In genomic region chr7:45175929-45176328, GRCm38 (mm10) we compare ENCODE assay signal across 11 mouse cellular contexts. TPM values are rescaled to one million over a fixed set of nuclear protein-coding genes. Genes with fewer than 3 reads are reported as not detected.
DNase-seq lines count a peak whose midpoint lies in the region; ATAC-seq lines count a peak whose summit lies in the region.
"Had no signal": no experiment of that assay in that cellular context is flagged by ENCODE, and none has a peak within 500 bp of the region (broad histone marks: within the 10 kb centered on the region; RNA-seq: fewer than 3 reads in every experiment).

No protein-coding gene starts in this region.

- no peaks in the 10 kb centered on the region for H3K36me3 ChIP-seq in hindbrain, embryonic 10.5 days
- H3K36me3 ChIP-seq in hindbrain, embryonic 11.5 days (ENCODE audit: control insufficient read depth, insufficient read depth, low read length), result no peaks in the 10 kb centered on the region
- H3K36me3 ChIP-seq in embryonic facial prominence, embryonic 12.5 days, result no peaks in the 10 kb centered on the region
- no peaks in the 10 kb centered on the region for H3K36me3 ChIP-seq in hindbrain, embryonic 12.5 days
- no peaks in the 10 kb centered on the region for H3K36me3 ChIP-seq in midbrain, embryonic 14.5 days (ENCODE audit: control insufficient read depth, insufficient read depth, low read length)

- H3K27me3 ChIP-seq in hindbrain, embryonic 10.5 days (ENCODE audit: insufficient read depth, poor library complexity, severe bottlenecking), result peaks cover 99% of the 10 kb centered on the region
- peaks cover 76% of the 10 kb centered on the region for H3K27me3 ChIP-seq in hindbrain, embryonic 11.5 days (ENCODE audit: control insufficient read depth, insufficient read depth, low read length)
- H3K27me3 ChIP-seq in embryonic facial prominence, embryonic 12.5 days, result peaks cover 91% of the 10 kb centered on the region
- H3K27me3 ChIP-seq in hindbrain, embryonic 12.5 days, result peaks cover 96% of the 10 kb centered on the region
- H3K27me3 ChIP-seq in midbrain, embryonic 14.5 days (ENCODE audit: control insufficient read depth, insufficient read depth, low read length), result peaks cover 71% of the 10 kb centered on the region

- ATAC-seq in hindbrain, embryonic 11.5 days (ENCODE audit: low FRiP score), result no peak
- no peak for ATAC-seq in embryonic facial prominence, embryonic 12.5 days (ENCODE audit: insufficient number of reproducible peaks, insufficient read depth, low FRiP score, low TSS enrichment)
- ATAC-seq in hindbrain, embryonic 12.5 days (ENCODE audit: low FRiP score), result no peak
- no peak for ATAC-seq in midbrain, embryonic 14.5 days (ENCODE audit: low FRiP score, low TSS enrichment)

- 3% methylated on average over 23 of the region's 23 CpGs for WGBS in hindbrain, embryonic 10.5 days
- 2% methylated on average over 22 of the region's 23 CpGs for WGBS in hindbrain, embryonic 11.5 days
- 2% methylated on average over 23 of the region's 23 CpGs for WGBS in embryonic facial prominence, embryonic 12.5 days
- WGBS in hindbrain, embryonic 12.5 days, result 1% methylated on average over 23 of the region's 23 CpGs
- 2% methylated on average over 23 of the region's 23 CpGs for WGBS in midbrain, embryonic 14.5 days

- H3K9ac ChIP-seq in hindbrain, embryonic 11.5 days (ENCODE audit: low read depth, low read length), result no peak overlapping the region
- 0 out of 2 replicates have a peak overlapping the region, but pooled peaks have one; percentile 10 for H3K9ac ChIP-seq in embryonic facial prominence, embryonic 12.5 days
- H3K9ac ChIP-seq in hindbrain, embryonic 12.5 days, result no peak overlapping the region
- H3K9ac ChIP-seq in midbrain, embryonic 14.5 days (replicated peaks; ENCODE audit: low read length), result 0 out of 2 replicates have a peak overlapping the region, but pooled peaks have one; percentile 21

- H3K4me3 ChIP-seq in hindbrain, embryonic 10.5 days, result peak overlapping the region; percentile 38
- H3K4me3 ChIP-seq in hindbrain, embryonic 11.5 days (ENCODE audit: low read depth, low read length), result no peak overlapping the region
- H3K4me3 ChIP-seq in embryonic facial prominence, embryonic 12.5 days, result peak overlapping the region; percentile 18
- peak overlapping the region; percentile 10; the same call in 1 of the 2 replicates for H3K4me3 ChIP-seq in hindbrain, embryonic 12.5 days
- H3K4me3 ChIP-seq in midbrain, embryonic 14.5 days (replicated peaks; ENCODE audit: low read depth, low read length), result peak overlapping the region; percentile 13; the same call in 1 of the 2 replicates

- peaks cover 30% of the 10 kb centered on the region for H3K4me1 ChIP-seq in hindbrain, embryonic 10.5 days (replicated peaks)
- peaks cover 6% of the 10 kb centered on the region; the same call in 1 of the 2 replicates for H3K4me1 ChIP-seq in hindbrain, embryonic 11.5 days (replicated peaks; ENCODE audit: control insufficient read depth, insufficient read depth, low read length)
- H3K4me1 ChIP-seq in embryonic facial prominence, embryonic 12.5 days, result peaks cover 12% of the 10 kb centered on the region
- H3K4me1 ChIP-seq in hindbrain, embryonic 12.5 days, result peaks cover 17% of the 10 kb centered on the region
- H3K4me1 ChIP-seq in midbrain, embryonic 14.5 days (ENCODE audit: control insufficient read depth, insufficient read depth, low read length), result 0 out of 2 replicates have a peak, but pooled peaks cover 3% of the 10 kb centered on the region

- H3K4me2 ChIP-seq in hindbrain, embryonic 11.5 days (replicated peaks; ENCODE audit: low read depth, low read length), result no peak overlapping the region
- H3K4me2 ChIP-seq in embryonic facial prominence, embryonic 12.5 days (replicated peaks), result peak overlapping the region; percentile 39
- peak overlapping the region; percentile 25 for H3K4me2 ChIP-seq in hindbrain, embryonic 12.5 days (replicated peaks)
- peak overlapping the region; percentile 31 for H3K4me2 ChIP-seq in midbrain, embryonic 14.5 days (ENCODE audit: low read length)

- DNase-seq in hindbrain, embryonic 10.5 days (ENCODE audit: low spot score), result no peak
- no peak for DNase-seq in hindbrain, embryonic 11.5 days (ENCODE audit: low spot score)
- no peak for DNase-seq in midbrain, embryonic 14.5 days
- DNase-seq in retina, embryonic 14.5 days (ENCODE audit: low spot score), result no peak
- DNase-seq in ovary, postnatal 10 days (ENCODE audit: low spot score), result no peak
- no peak for DNase-seq in cerebellum, postnatal 4 days (ENCODE audit: low spot score in 2 of 2)
- DNase-seq: adrenal gland, postnatal 25 days; thymus, postnatal 36 days had no signal

- H3K27ac ChIP-seq in hindbrain, embryonic 10.5 days, result no peak overlapping the region
- no peak overlapping the region for H3K27ac ChIP-seq in hindbrain, embryonic 11.5 days (ENCODE audit: low read depth, low read length)
- no peak overlapping the region for H3K27ac ChIP-seq in embryonic facial prominence, embryonic 12.5 days
- H3K27ac ChIP-seq in hindbrain, embryonic 12.5 days, result no peak overlapping the region
- no peak overlapping the region for H3K27ac ChIP-seq in midbrain, embryonic 14.5 days (replicated peaks; ENCODE audit: low read depth, low read length)

- peaks cover 16% of the 10 kb centered on the region; the same call in 1 of the 2 replicates for H3K9me3 ChIP-seq in hindbrain, embryonic 10.5 days
- H3K9me3 ChIP-seq in hindbrain, embryonic 11.5 days (ENCODE audit: control insufficient read depth, low read length), result 0 out of 2 replicates have a peak, but pooled peaks cover 3% of the 10 kb centered on the region
- H3K9me3 ChIP-seq in embryonic facial prominence, embryonic 12.5 days, result 0 out of 2 replicates have a peak, but pooled peaks cover under 1% of the 10 kb centered on the region
- no peaks in the 10 kb centered on the region for H3K9me3 ChIP-seq in hindbrain, embryonic 12.5 days (replicated peaks)
- no peaks in the 10 kb centered on the region for H3K9me3 ChIP-seq in midbrain, embryonic 14.5 days (ENCODE audit: control insufficient read depth, low read length)

RNA-seq across cellular contexts. Expression of gene Gfy, which starts 3.4 kb away (rescaled TPM):
- not detected in 2 replicates for polyA plus RNA-seq in hindbrain, embryonic 10.5 days (2016; fragmentation: Nextera tagmentation; extraction: Ambion mirVana)
- not detected in 2 replicates for polyA plus RNA-seq in hindbrain, embryonic 11.5 days (2014; fragmentation: Nextera tagmentation; extraction: Ambion mirVana)
- 0.39 and 0.56 TPM in 2 replicates for polyA plus RNA-seq in embryonic facial prominence, embryonic 12.5 days (2016; fragmentation: Nextera tagmentation; extraction: Ambion mirVana)
- not detected in 2 replicates for polyA plus RNA-seq in hindbrain, embryonic 12.5 days (2016; fragmentation: Nextera tagmentation; extraction: Ambion mirVana)
- polyA plus RNA-seq in midbrain, embryonic 14.5 days (2014; fragmentation: Nextera tagmentation; extraction: Ambion mirVana), result not detected in 2 replicates
- polyA plus RNA-seq: gonadal fat pad, adult 2 months had no signal

RNA-seq across cellular contexts. Expression of gene Pth2, which starts 4.9 kb away (rescaled TPM):
- polyA plus RNA-seq in hindbrain, embryonic 10.5 days (2016; fragmentation: Nextera tagmentation; extraction: Ambion mirVana), result not detected in 2 replicates
- polyA plus RNA-seq in hindbrain, embryonic 11.5 days (2014; fragmentation: Nextera tagmentation; extraction: Ambion mirVana), result not detected in 2 replicates
- not detected in 2 replicates for polyA plus RNA-seq in embryonic facial prominence, embryonic 12.5 days (2016; fragmentation: Nextera tagmentation; extraction: Ambion mirVana)
- not detected in 2 replicates for polyA plus RNA-seq in hindbrain, embryonic 12.5 days (2016; fragmentation: Nextera tagmentation; extraction: Ambion mirVana)
- polyA plus RNA-seq in midbrain, embryonic 14.5 days (2014; fragmentation: Nextera tagmentation; extraction: Ambion mirVana), result 0.68 and 1.4 TPM in 2 replicates
- polyA plus RNA-seq: gonadal fat pad, adult 2 months had no signal

RNA-seq across cellular contexts. Expression of gene Slc17a7, which starts 12.2 kb away (rescaled TPM):
- polyA plus RNA-seq in hindbrain, embryonic 10.5 days (2016; fragmentation: Nextera tagmentation; extraction: Ambion mirVana), result 0.71 and 1.2 TPM in 2 replicates
- 0.51 and 1.1 TPM in 2 replicates for polyA plus RNA-seq in hindbrain, embryonic 11.5 days (2014; fragmentation: Nextera tagmentation; extraction: Ambion mirVana)
- 0.73 and 0.79 TPM in 2 replicates for polyA plus RNA-seq in embryonic facial prominence, embryonic 12.5 days (2016; fragmentation: Nextera tagmentation; extraction: Ambion mirVana)
- 1.1 and 1.2 TPM in 2 replicates for polyA plus RNA-seq in hindbrain, embryonic 12.5 days (2016; fragmentation: Nextera tagmentation; extraction: Ambion mirVana)
- 0.39 and 0.62 TPM in 2 replicates for polyA plus RNA-seq in midbrain, embryonic 14.5 days (2014; fragmentation: Nextera tagmentation; extraction: Ambion mirVana)

RNA-seq across cellular contexts. Expression of gene Aldh16a1, which starts 21.5 kb away (rescaled TPM):
- 54.5 and 55.3 TPM in 2 replicates for polyA plus RNA-seq in hindbrain, embryonic 10.5 days (2016; fragmentation: Nextera tagmentation; extraction: Ambion mirVana)
- 20.8 and 28.6 TPM in 2 replicates for polyA plus RNA-seq in hindbrain, embryonic 11.5 days (2014; fragmentation: Nextera tagmentation; extraction: Ambion mirVana)
- polyA plus RNA-seq in embryonic facial prominence, embryonic 12.5 days (2016; fragmentation: Nextera tagmentation; extraction: Ambion mirVana), result 43.8 and 45.2 TPM in 2 replicates
- 33.4 and 39.8 TPM in 2 replicates for polyA plus RNA-seq in hindbrain, embryonic 12.5 days (2016; fragmentation: Nextera tagmentation; extraction: Ambion mirVana)
- 21.2 and 24.1 TPM in 2 replicates for polyA plus RNA-seq in midbrain, embryonic 14.5 days (2014; fragmentation: Nextera tagmentation; extraction: Ambion mirVana)

RNA-seq across cellular contexts. Expression of gene Pih1d1, which starts 21.8 kb away (rescaled TPM):
- 101 and 116 TPM in 2 replicates for polyA plus RNA-seq in hindbrain, embryonic 10.5 days (2016; fragmentation: Nextera tagmentation; extraction: Ambion mirVana)
- 105 TPM in 2 replicates for polyA plus RNA-seq in hindbrain, embryonic 11.5 days (2014; fragmentation: Nextera tagmentation; extraction: Ambion mirVana)
- polyA plus RNA-seq in embryonic facial prominence, embryonic 12.5 days (2016; fragmentation: Nextera tagmentation; extraction: Ambion mirVana), result 90.4 and 93.0 TPM in 2 replicates
- 90.3 and 91.0 TPM in 2 replicates for polyA plus RNA-seq in hindbrain, embryonic 12.5 days (2016; fragmentation: Nextera tagmentation; extraction: Ambion mirVana)
- 92.8 and 96.2 TPM in 2 replicates for polyA plus RNA-seq in midbrain, embryonic 14.5 days (2014; fragmentation: Nextera tagmentation; extraction: Ambion mirVana)

Comparison
In these comparisons a context has a peak if more than half of its experiments do, and no peak if none do; other contexts are left out.
1. H3K9ac ChIP-seq: peak in embryonic facial prominence, embryonic 12.5 days (single experiment) and midbrain, embryonic 14.5 days (single experiment); none in hindbrain, embryonic 11.5 days (single experiment) and hindbrain, embryonic 12.5 days (single experiment).